Mouse (Mus musculus) cerebellum, adult 18-20 months (tissue): ENCODE data around the gene Trim31.
A peak's percentile ranks its signal among the peaks of the same experiment; 100 is the strongest.

Source experiments
- DNase-seq, 2 experiments: peaks; one replicate each; pipeline ENCODE4 v3.0.0; 2021

The Trim31 gene

DNA sequence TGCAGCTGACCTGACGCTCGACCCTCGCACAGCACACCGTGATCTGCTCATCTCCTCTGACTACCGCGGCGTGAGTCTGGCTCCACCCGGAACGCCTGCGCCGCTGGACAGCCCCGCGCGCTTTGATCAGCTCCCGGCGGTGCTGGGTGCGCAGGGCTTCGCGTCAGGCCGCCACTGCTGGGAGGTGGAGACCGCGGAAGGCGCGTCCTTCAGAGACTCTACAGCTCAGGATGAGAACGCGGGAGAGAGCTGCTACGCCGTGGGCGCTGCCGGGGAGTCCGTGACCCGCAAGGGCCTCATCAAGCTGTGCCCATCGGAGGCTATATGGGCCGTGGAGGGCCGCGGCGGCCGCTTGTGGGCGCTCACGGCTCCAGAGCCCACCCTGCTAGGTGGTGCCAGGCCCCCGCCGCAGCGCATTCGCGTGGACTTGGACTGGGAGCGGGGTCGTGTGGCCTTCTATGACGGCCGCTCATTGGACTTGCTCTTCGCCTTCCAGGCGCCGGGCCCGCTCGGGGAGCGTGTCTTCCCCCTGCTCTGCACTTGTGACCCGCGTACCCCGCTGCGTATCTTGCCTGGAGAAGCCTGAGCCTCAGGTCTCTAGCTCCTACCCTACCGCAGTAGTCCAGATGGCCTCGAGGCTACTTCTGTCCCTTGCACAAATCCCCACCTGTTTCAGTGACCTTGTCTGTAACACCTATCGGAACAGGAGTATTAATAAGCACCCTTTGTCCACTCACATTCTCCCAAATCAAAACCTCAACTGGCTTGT lies 49.3 kb downstream of the Trim31 start:
- peak; percentile 60 to 72 for DNase-seq

DNA sequence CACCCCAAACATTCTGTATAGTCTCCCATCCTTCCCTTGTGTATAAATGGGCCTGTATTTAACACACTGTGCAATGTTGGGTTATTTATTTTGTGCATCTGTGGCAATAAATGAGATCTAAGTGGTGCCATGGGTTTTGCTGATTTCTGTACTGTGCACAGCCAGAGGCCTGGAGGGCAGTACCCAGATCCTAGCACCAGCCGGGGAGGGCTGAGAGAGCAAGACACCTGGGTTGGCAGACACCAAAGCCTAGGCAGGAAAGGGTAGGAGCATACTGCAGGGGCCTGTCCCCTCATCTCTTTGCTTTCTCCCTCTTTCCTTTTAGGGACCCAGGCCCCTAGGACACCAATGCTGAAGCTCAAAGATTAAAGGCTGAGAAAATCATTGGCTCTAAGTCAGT lies 50.4 kb downstream of the Trim31 start:
- no peak for DNase-seq

DNA sequence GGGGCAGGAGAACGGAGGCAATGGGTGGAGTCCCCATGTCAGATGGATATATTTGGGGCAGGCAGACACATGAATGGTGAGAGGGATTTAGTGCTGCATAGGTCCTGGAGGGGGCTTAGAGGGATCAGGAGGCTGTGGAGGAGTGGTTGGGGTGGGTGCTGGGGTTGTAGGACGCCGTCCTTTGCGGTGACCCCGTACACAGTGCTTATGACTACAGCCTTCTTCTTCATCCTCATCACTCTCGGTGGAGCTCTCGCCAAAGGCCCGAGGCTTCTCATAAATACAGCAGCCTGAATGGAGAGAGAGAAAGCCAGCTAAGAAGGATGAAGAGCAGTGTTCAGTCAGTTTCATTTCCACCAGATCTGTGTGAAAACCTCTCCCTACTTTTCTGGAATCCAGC lies 51.3 kb downstream of the Trim31 start:
- DNase-seq = no peak

DNA sequence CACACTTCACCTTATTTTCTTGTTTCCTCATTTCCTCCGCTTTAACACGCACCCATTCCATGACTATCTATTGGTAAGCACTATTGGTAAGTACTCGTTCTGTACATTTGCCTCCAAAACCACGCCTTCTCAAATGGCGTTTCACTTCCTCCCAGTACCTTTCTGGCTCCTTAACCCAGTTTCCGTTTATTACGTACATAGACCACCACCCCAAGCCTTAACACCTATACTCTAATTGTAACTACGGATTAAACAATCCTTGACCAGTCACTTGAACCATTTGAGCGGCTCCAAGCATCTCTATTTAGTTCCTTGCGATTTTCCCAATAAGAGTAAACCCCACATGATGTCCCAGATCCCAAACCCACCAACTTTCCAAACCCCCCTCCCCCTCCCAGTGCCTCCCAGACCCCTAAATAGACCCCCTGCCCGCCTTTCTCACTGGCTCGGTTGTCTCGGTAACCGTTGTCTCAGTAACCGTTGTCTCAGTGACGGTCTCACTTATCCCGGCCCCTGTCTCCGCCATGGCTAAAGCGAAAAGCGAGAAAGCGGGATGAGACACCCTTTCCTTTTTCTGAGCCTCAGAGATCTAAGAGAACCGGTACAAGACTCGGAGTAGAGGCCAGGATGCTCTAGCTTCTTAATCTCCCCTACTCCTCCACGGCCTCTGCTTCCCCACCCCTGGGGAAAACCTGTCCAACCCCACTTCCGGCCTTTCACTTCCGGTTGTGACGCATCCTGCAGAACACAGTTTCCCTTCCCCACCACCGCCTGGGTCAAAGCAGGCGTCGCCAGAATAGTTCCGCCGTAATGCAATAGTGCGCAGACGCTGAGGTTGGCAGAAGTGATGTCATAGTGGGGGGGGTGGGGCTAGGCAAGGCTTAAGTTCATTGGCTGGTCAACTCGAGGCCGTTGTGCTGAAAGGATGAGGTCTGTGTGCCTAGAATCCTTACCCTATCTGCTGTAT lies 53.3 kb downstream of the Trim31 start, which contains the start of gene Ppp1r11:
Ppp1r11 (minus strand) TSS at position 761 of the 967 bp plus-strand sequence.
- DNase-seq = peak; percentile 93 to 98

DNA sequence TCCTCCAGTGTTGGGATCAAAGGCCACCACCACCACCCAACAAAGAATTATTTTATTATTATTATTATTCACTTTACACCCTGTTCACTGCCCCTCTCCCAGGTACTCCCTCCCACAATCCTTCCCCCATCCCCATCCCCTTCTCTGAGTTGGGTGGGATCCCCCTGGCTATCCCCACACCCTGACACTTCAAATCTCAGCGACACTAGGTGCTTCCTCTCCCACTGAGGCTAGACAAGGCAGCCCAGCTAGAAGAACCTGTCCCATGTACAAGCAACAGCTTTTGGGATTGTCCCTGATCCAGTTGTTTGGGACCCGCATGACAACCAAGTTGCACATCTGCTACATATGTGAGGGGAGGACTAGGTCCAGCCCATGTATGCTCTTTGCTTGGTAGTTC lies 54.7 kb downstream of the Trim31 start:
- no peak for DNase-seq

DNA sequence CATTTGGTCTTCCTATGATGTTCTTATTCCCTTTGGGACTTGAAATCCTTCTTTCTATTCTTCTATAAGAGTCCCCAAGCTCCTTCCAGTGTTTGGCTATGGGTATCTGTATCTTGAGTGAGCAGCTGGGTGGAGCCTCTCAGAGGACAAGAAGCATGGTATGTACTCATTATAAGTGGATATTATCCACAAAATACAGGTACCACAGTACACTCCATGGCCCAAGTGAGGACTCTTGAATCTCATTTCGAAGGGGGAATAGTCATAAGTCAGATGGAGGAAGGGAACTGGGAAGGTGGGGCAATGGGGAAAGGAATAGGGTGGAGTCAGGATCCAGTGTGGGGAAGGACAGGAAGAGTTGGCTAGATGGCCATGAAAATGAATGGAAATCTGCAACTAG lies 55.1 kb downstream of the Trim31 start:
- DNase-seq = no peak

DNA sequence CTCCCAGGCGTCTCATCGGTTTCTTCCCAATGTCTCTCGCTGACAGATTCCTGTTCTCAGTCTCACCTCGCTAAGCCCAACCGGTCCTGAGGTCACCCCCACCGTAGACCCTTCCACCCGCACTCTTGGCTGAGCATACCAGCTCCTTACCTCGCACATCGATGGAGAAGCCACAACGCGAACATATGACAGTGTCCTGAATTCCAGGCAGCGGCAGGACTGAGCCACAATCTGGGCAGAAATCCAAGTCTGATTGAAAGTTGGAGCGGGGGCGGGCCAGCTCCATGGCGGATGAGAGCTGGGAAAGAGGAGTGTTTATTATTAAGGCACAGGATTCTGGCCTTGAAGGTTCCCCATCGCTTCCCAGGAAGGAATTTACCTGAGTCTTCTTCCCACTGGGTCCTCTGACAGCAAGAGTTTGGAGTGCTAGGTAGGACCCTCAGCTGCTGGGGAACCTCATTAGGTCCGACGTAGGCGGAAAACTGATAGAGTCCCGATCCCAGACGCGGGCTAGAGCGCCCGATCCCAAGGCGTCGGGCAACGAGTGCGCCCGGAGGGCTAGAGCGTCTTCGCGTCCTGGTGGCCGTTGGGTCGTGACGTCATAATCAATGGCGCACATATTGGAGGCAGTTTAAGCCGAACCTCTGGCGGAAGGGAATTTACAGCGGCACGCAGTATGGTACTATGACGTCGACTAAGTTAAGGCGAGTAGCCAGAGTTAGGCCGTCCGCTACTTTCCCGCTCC lies 60.3 kb downstream of the Trim31 start, which contains the start of the genes Znrd1 and Znrd1as:
Znrd1 (minus strand) TSS at position 561 of the 745 bp plus-strand sequence.
Znrd1as (plus strand) TSS at position 594 of the 745 bp plus-strand sequence.
- DNase-seq = peak; percentile 95

DNA sequence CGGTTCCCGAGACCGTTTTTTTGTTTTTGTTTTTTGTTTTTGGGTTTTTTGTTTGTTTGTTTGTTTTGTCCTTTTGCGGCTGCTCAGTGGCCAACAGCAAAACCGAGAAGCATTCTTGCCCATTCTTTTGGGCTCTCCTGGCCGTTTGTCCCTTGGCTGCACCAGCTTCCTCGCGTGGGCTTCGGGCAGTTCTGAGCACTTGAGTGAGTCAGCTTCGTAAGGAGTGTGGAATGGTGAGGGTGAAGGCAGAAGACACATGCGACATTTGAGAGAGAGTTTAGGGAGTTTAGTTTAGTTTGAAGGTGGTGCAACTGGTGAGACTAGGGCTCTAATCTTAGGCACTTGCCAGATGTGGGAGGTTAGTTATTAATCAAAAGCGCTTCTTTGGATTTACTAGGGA lies 61.0 kb downstream of the Trim31 start:
- no peak for DNase-seq
